Mouse (Mus musculus): Measurements from ENCODE around the gene Mblac2.

- TF ChIP-seq ZC3H11A (IDR thresholded peaks at IDR 0.05; ENCODE audit: low read depth, low read length): no peak
- TF ChIP-seq EP300 (IDR thresholded peaks at IDR 0.05; ENCODE audit: low read depth in 1 of 2, low read length in 2 of 2): no peak
- TF ChIP-seq MAZ (IDR thresholded peaks at IDR 0.05; ENCODE audit: low read depth, low read length): no peak
- TF ChIP-seq USF2 (IDR thresholded peaks at IDR 0.05; ENCODE audit: borderline replicate concordance in 1 of 2, insufficient read depth in 1 of 2, low read depth in 1 of 2, low read length in 2 of 2): no peak
- TF ChIP-seq CHD2 (IDR thresholded peaks at IDR 0.05; ENCODE audit: low read length): no peak
- no peak for TF ChIP-seq POLR2A (IDR thresholded peaks at IDR 0.05; ENCODE audit: control insufficient read depth in 1 of 2, insufficient read depth in 1 of 2, low read depth in 1 of 2, low read length in 2 of 2, poor library complexity in 1 of 2)
- TF ChIP-seq POLR2AphosphoS2 (IDR thresholded peaks at IDR 0.05; ENCODE audit: low read length): no peak
- no peak for TF ChIP-seq CTCF (IDR thresholded peaks at IDR 0.05 in 2 of 3, conservative IDR thresholded peaks at IDR 0.05 in 1 of 3; ENCODE audit: control insufficient read depth in 1 of 3, insufficient read depth in 1 of 3, low read depth in 2 of 3, low read length in 3 of 3, poor library complexity in 1 of 3, severe bottlenecking in 1 of 3)
- no peak for TF ChIP-seq RCOR1 (IDR thresholded peaks at IDR 0.05; ENCODE audit: low read depth, low read length)
- no peak for TF ChIP-seq NRF1 (IDR thresholded peaks at IDR 0.05; ENCODE audit: insufficient read depth, low read depth, low read length, poor library complexity, severe bottlenecking)
These were observed 79.0 kb downstream of the Mblac2 start for GRCm38 (mm10) chr13:81790160-81790559.
